Mouse (Mus musculus) embryonic facial prominence, embryonic 10.5 days (tissue): ENCODE measurements around the gene Fer1l5. TPM values are rescaled to one million over a fixed set of nuclear protein-coding genes. Genes with fewer than 3 reads are reported as not detected.
A peak's percentile ranks its signal among the peaks of the same experiment; 100 is the strongest.

Source experiments
- DNase-seq: peaks from one replicate; pipeline ENCODE4 v3.0.0-alpha.2; 2017; ENCODE audit warnings: low spot score
- H3K27ac ChIP-seq: fragments of 300-500 bp; sonication (generic); replicated peaks from 2 replicates; pipeline ENCODE4 v1.5.1; 2016; ENCODE audit warnings: mild to moderate bottlenecking
- H3K27me3 ChIP-seq: fragments of 300-500 bp; sonication (generic); replicated peaks from 2 replicates; pipeline ENCODE4 v1.6.1; 2016; ENCODE audit warnings: low read depth, mild to moderate bottlenecking; ENCODE audit not compliant: poor library complexity, severe bottlenecking
- H3K36me3 ChIP-seq: fragments of 300-500 bp; sonication (generic); replicated peaks from 2 replicates; pipeline ENCODE4 v1.6.1; 2016; ENCODE audit warnings: mild to moderate bottlenecking, moderate library complexity
- H3K4me1 ChIP-seq: fragments of 300-500 bp; sonication (generic); 2 replicates; pipeline ENCODE4 v1.6.1; 2016
- H3K4me3 ChIP-seq: fragments of 300-500 bp; sonication (generic); 2 replicates; pipeline ENCODE4 v1.5.1; 2016; ENCODE audit warnings: mild to moderate bottlenecking, moderate library complexity
- H3K9me3 ChIP-seq: fragments of 300-500 bp; sonication (generic); 2 replicates; pipeline ENCODE4 v1.6.1; 2016; ENCODE audit warnings: mild to moderate bottlenecking
- WGBS: fragments of 180-500 bp; shearing (Covaris S2); methylation state at CpG from one replicate; pipeline ENCODE4 v1.1.7; 2016; 5-methylcytosine and 5-hydroxymethylcytosine counted together
- polyA plus RNA-seq: library from polyadenylated mRNA; unstranded; fragments of >200 nt; fragmentation: Nextera tagmentation; extraction: Ambion mirVana; gene quantifications from 2 replicates; pipeline ENCODE4 v1.2.1, GENCODE M21; 2016

Gene Fer1l5
- polyA plus RNA-seq, 1 experiment from 2014 or later, result 1.7 TPM

GRCm38 (mm10) chr1:36368112-36368968 is 3.8 kb upstream of the Fer1l5 start:
- WGBS, result 5% methylated on average over 55 of the region's 55 CpGs
- H3K27ac ChIP-seq, result peak overlapping the region; percentile 97
- peak overlapping the region; percentile 92 for H3K4me3 ChIP-seq
- no peak for DNase-seq
- H3K4me1 ChIP-seq, result peaks cover 11% of the 10 kb centered on the region
- 0 out of 2 replicates have a peak, but pooled peaks cover 3% of the 10 kb centered on the region for H3K9me3 ChIP-seq
- H3K27me3 ChIP-seq, result no peaks in the 10 kb centered on the region
- peaks cover 41% of the 10 kb centered on the region for H3K36me3 ChIP-seq

- Histone ChIP-seq H3K4me3 (peak within 1 kb of the TSS; percentile 92), H3K4me1 (peaks cover 11% of the 10 kb centered on the region), H3K27ac (peak within 1 kb of the TSS; percentile 97), H3K36me3 (peaks cover 33% of the 10 kb centered on the region), H3K27me3 (no peaks in the 10 kb centered on the region), H3K9me3 (0 out of 2 replicates have a peak, but pooled peaks cover 3% of the 10 kb centered on the region)
- peak; percentile 94 for DNase-seq
- 4% methylated on average over 61 of the region's 61 CpGs for WGBS
Measured at GRCm38 (mm10) chr1:36368969-36369645, 3.0 kb upstream of the Fer1l5 start, which contains the start of gene Kansl3. Kansl3 (minus strand) TSS chr1:36369181.

GRCm38 (mm10) chr1:36370918-36371317 is 1.2 kb upstream of the Fer1l5 start:
- H3K4me1 ChIP-seq, result peaks cover 11% of the 10 kb centered on the region
- H3K4me3 ChIP-seq, result no peak overlapping the region
- peaks cover 15% of the 10 kb centered on the region for H3K36me3 ChIP-seq
- H3K27me3 ChIP-seq, result no peaks in the 10 kb centered on the region
- WGBS, result 88% methylated on average over 6 of the region's 6 CpGs
- H3K9me3 ChIP-seq, result 0 out of 2 replicates have a peak, but pooled peaks cover 3% of the 10 kb centered on the region
- no peak overlapping the region for H3K27ac ChIP-seq
- no peak for DNase-seq

GRCm38 (mm10) chr1:36378880-36379279 is 6.8 kb downstream of the Fer1l5 start:
- Histone ChIP-seq H3K9me3 (no peaks in the 10 kb centered on the region), H3K4me1 (no peaks in the 10 kb centered on the region), H3K27ac (no peak overlapping the region), H3K4me3 (no peak overlapping the region), H3K36me3 (no peaks in the 10 kb centered on the region), H3K27me3 (no peaks in the 10 kb centered on the region)
- 81% methylated on average over 6 of the region's 6 CpGs for WGBS
- no peak for DNase-seq

- Histone ChIP-seq H3K4me1 (0 out of 2 replicates have a peak, but pooled peaks cover 2% of the 10 kb centered on the region), H3K27me3 (no peaks in the 10 kb centered on the region), H3K4me3 (no peak overlapping the region), H3K27ac (no peak overlapping the region), H3K9me3 (no peaks in the 10 kb centered on the region), H3K36me3 (no peaks in the 10 kb centered on the region)
- WGBS, result 76% methylated on average over 4 of the region's 4 CpGs
- no peak for DNase-seq
Measured at GRCm38 (mm10) chr1:36379582-36379981, 7.5 kb downstream of the Fer1l5 start.

- no peak for DNase-seq
- H3K4me1 ChIP-seq, result peaks cover 12% of the 10 kb centered on the region
- H3K36me3 ChIP-seq, result no peaks in the 10 kb centered on the region
- no peak overlapping the region for H3K4me3 ChIP-seq
- H3K27me3 ChIP-seq, result no peaks in the 10 kb centered on the region
- no peaks in the 10 kb centered on the region for H3K9me3 ChIP-seq
- WGBS, result 26% methylated on average over 6 of the region's 6 CpGs
- no peak overlapping the region for H3K27ac ChIP-seq
Measured at GRCm38 (mm10) chr1:36397041-36397440, 24.9 kb downstream of the Fer1l5 start.

- H3K36me3 ChIP-seq, result no peaks in the 10 kb centered on the region
Measured at GRCm38 (mm10) chr1:36401509-36401908, 29.4 kb downstream of the Fer1l5 start.

GRCm38 (mm10) chr1:36404531-36404930 is 32.4 kb downstream of the Fer1l5 start:
- WGBS, result 81% methylated on average over 6 of the region's 6 CpGs
- H3K36me3 ChIP-seq, result no peaks in the 10 kb centered on the region
- H3K9me3 ChIP-seq, result no peaks in the 10 kb centered on the region
- H3K4me3 ChIP-seq, result no peak overlapping the region
- no peaks in the 10 kb centered on the region for H3K27me3 ChIP-seq
- H3K4me1 ChIP-seq, result peaks cover 9% of the 10 kb centered on the region
- no peak overlapping the region for H3K27ac ChIP-seq
- DNase-seq, result no peak

More at GRCm38 (mm10) chr1:36401509-36401908, 29.4 kb downstream of the Fer1l5 start:
- no peaks in the 10 kb centered on the region for H3K9me3 ChIP-seq
- WGBS, result 78% methylated on average over 4 of the region's 4 CpGs
- H3K27me3 ChIP-seq, result no peaks in the 10 kb centered on the region
- H3K4me3 ChIP-seq, result no peak overlapping the region
- no peak overlapping the region for H3K27ac ChIP-seq
- peaks cover 12% of the 10 kb centered on the region for H3K4me1 ChIP-seq
- no peak for DNase-seq

- DNase-seq, result no peak
- peaks cover 100% of the 10 kb centered on the region for H3K36me3 ChIP-seq
- H3K27me3 ChIP-seq, result no peaks in the 10 kb centered on the region
- 93% methylated on average over 2 of the region's 2 CpGs for WGBS
- H3K27ac ChIP-seq, result no peak overlapping the region
- H3K4me1 ChIP-seq, result no peaks in the 10 kb centered on the region
- no peaks in the 10 kb centered on the region for H3K9me3 ChIP-seq
- no peak overlapping the region for H3K4me3 ChIP-seq
Measured at GRCm38 (mm10) chr1:36429511-36429910, 57.4 kb downstream of the Fer1l5 start.

- peaks cover 100% of the 10 kb centered on the region for H3K36me3 ChIP-seq
- no peaks in the 10 kb centered on the region for H3K4me1 ChIP-seq
- no peaks in the 10 kb centered on the region for H3K27me3 ChIP-seq
- 89% methylated on average over 4 of the region's 4 CpGs for WGBS
- H3K9me3 ChIP-seq, result no peaks in the 10 kb centered on the region
- DNase-seq, result no peak
- no peak overlapping the region for H3K4me3 ChIP-seq
- no peak overlapping the region for H3K27ac ChIP-seq
Measured at GRCm38 (mm10) chr1:36432999-36433398, 60.9 kb downstream of the Fer1l5 start.

GRCm38 (mm10) chr1:36433616-36434015 is 61.5 kb downstream of the Fer1l5 start:
- whole genome bisulfite sequencing, result 89% methylated on average over 3 of the region's 3 CpGs
- H3K27me3 ChIP-seq, result no peaks in the 10 kb centered on the region
- no peaks in the 10 kb centered on the region for H3K4me1 ChIP-seq
- no peak overlapping the region for H3K27ac ChIP-seq
- no peak overlapping the region for H3K4me3 ChIP-seq
- no peaks in the 10 kb centered on the region for H3K9me3 ChIP-seq
- peaks cover 100% of the 10 kb centered on the region for H3K36me3 ChIP-seq
- DNase-seq, result no peak

- Histone ChIP-seq H3K27me3 (no peaks in the 10 kb centered on the region), H3K4me1 (no peaks in the 10 kb centered on the region), H3K36me3 (peaks cover 100% of the 10 kb centered on the region), H3K4me3 (no peak overlapping the region), H3K27ac (no peak overlapping the region), H3K9me3 (no peaks in the 10 kb centered on the region)
- WGBS, result 79% methylated on average over 4 of the region's 4 CpGs
- no peak for DNase-seq
Measured at GRCm38 (mm10) chr1:36435071-36435470, 63.0 kb downstream of the Fer1l5 start.
